Mouse (Mus musculus) heart, adult 2 months (tissue): ENCODE results near the gene Rap1gap. TPM values are rescaled to one million over a fixed set of nuclear protein-coding genes. Genes with fewer than 3 reads are reported as not detected.

ENCODE experiments used
- DNase-seq, 2 experiments: peaks; one replicate each; pipeline ENCODE4 v3.0.0; 2021
- H3K27ac ChIP-seq: fragments of 200-600 bp; 2 replicates; pipeline ENCODE4 v1.8.1; 2022
- H3K27me3 ChIP-seq: fragments of 200-500 bp; 2 replicates; pipeline ENCODE4 v1.6.1; 2012; ENCODE audit warnings: mild to moderate bottlenecking, low read length, inconsistent platforms, mixed read lengths; ENCODE audit not compliant: control insufficient read depth, insufficient read depth
- H3K36me3 ChIP-seq: fragments of 200-500 bp; 2 replicates; pipeline ENCODE4 v1.6.1; 2012; ENCODE audit warnings: low read length, inconsistent platforms; ENCODE audit not compliant: control insufficient read depth, insufficient read depth
- H3K4me1 ChIP-seq: fragments of 200-500 bp; 2 replicates; pipeline ENCODE4 v1.6.1; 2011; ENCODE audit warnings: low read length; ENCODE audit not compliant: control insufficient read depth, insufficient read depth
- H3K4me3 ChIP-seq: fragments of 200-600 bp; 2 replicates; pipeline ENCODE4 v1.8.1; 2022
- H3K79me2 ChIP-seq: fragments of 200-500 bp; replicated peaks from 2 replicates; pipeline ENCODE4 v1.6.1; 2012; ENCODE audit warnings: mild to moderate bottlenecking, inconsistent platforms, low read length, moderate library complexity, mixed read lengths; ENCODE audit not compliant: control insufficient read depth, insufficient read depth
- H3K9ac ChIP-seq: fragments of 200-500 bp; 2 replicates; pipeline ENCODE4 v1.6.1; 2012; ENCODE audit warnings: low read depth, mild to moderate bottlenecking, control low read depth, inconsistent platforms, low read length, mixed read lengths
- CTCF ChIP-seq: fragments of 200-600 bp; IDR thresholded peaks from 2 replicates; pipeline ENCODE4 v1.8.1; 2022; ENCODE audit warnings: antibody characterized with exemption, mild to moderate bottlenecking, moderate library complexity
- EP300 ChIP-seq: fragments of 200-500 bp; IDR thresholded peaks from 2 replicates; pipeline ENCODE4 v1.6.1; 2011; ENCODE audit warnings: low read depth, low read length, control low read depth; ENCODE audit not compliant: insufficient read depth
- POLR2A ChIP-seq: fragments of 200-500 bp; IDR thresholded peaks from 2 replicates; pipeline ENCODE4 v1.6.1; 2011; ENCODE audit warnings: mild to moderate bottlenecking, low read depth, low read length, control low read depth; ENCODE audit not compliant: insufficient read depth
- WGBS: fragments of 180-500 bp; shearing (Covaris S2); methylation state at CpG from one replicate; pipeline ENCODE4 v1.1.7; 2018; 5-methylcytosine and 5-hydroxymethylcytosine counted together
- intact Hi-C: fragments of 180-260 bp; cut with DNase I; formaldehyde crosslinking; loops from one replicate; pipeline ENCODE4 v1.15.1; 2025
- polyA plus RNA-seq: library from polyadenylated mRNA; depleted of rRNA; stranded (reverse); fragments of >200 nt; gene quantifications from 2 replicates; pipeline ENCODE4 v1.2.3, GENCODE M21; 2012
- total RNA-seq, 2 experiments: library from RNA; stranded (reverse); gene quantifications; 2 replicates each; pipeline ENCODE4 v1.2.3; 2021

Rap1gap gene
- total and polyA plus RNA-seq, 3 experiments = 14.7 to 35.9 (median 15.6) TPM

DNA sequence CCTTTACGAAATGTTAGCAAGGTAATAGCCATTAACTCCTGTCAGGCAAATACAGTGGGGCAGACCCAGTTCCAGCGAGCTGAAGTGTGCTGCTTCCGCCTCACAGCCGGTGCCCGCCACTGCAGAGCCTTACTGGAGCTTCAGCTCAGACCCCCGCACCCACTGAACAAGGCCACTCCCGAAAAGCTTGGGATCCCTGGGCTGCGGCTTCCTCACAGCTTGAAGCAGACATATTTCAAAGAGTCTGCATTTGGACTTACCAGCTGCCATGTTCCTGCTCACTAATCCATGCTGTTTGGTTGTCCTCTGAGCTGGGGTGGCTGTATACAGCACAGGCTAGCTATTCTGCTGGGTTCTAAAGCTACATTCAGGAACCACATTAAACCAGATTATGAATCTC is 6.9 kb upstream of the Rap1gap start:
- WGBS = 96% methylated on average over 8 of the region's 8 CpGs
- no peak overlapping the region for H3K27ac ChIP-seq
- no peaks in the 10 kb centered on the region; the same call in 1 of the 2 replicates for H3K4me1 ChIP-seq
- DNase-seq = no peak
- no peak overlapping the region for H3K9ac ChIP-seq
- intact Hi-C loops = no loop called here
- no peaks in the 10 kb centered on the region for H3K27me3 ChIP-seq
- no peaks in the 10 kb centered on the region; the same call in 1 of the 2 replicates for H3K79me2 ChIP-seq
- H3K4me3 ChIP-seq = no peak overlapping the region
- H3K36me3 ChIP-seq = no peaks in the 10 kb centered on the region
- TF ChIP-seq CTCF (no peak), EP300 (no peak), POLR2A (no peak)

DNA sequence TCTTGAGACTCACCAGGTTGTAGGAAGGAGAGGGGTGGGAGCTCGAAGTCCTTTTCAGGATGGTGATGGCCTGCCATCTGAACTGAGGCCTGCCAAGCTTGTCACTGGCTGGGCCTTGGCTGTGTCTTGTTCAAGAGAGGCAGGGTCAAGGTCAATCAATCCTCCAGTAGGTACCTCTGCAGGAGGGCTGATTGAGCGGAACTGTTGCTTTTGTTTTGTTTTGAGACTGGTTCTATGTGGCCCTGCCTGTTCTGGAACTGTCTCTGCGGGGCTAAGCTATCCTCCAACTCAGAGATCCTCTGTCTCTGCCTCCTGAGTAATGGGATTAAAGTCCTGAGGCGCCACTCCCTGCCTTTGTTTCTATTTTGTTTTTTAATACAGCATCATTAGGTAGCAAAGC is 5.0 kb upstream of the Rap1gap start:
- Histone ChIP-seq H3K9ac (no peak overlapping the region), H3K27ac (no peak overlapping the region), H3K27me3 (peaks cover 2% of the 10 kb centered on the region), H3K4me3 (no peak overlapping the region), H3K79me2 (no peaks in the 10 kb centered on the region; the same call in 1 of the 2 replicates), H3K36me3 (no peaks in the 10 kb centered on the region), H3K4me1 (no peaks in the 10 kb centered on the region; the same call in 1 of the 2 replicates)
- 92% methylated on average over 4 of the region's 4 CpGs for WGBS
- intact Hi-C loops = no loop called here
- no peak for TF ChIP-seq EP300
- TF ChIP-seq POLR2A = no peak
- TF ChIP-seq CTCF = no peak
- no peak for DNase-seq

GRCm38 (mm10) chr4:137660364-137661077 is 4.0 kb upstream of the Rap1gap start:
- 48% methylated on average over 10 of the region's 10 CpGs for WGBS
- Histone ChIP-seq H3K27me3 (peaks cover 2% of the 10 kb centered on the region), H3K79me2 (no peaks in the 10 kb centered on the region), H3K27ac (no peak overlapping the region), H3K36me3 (no peaks in the 10 kb centered on the region), H3K9ac (no peak overlapping the region), H3K4me1 (peaks cover 1% of the 10 kb centered on the region; the same call in 1 of the 2 replicates), H3K4me3 (no peak overlapping the region)
- intact Hi-C loops = no loop called here
- DNase-seq = peak in 1 of 2 experiments; percentile 28
- TF ChIP-seq EP300 = no peak

DNA sequence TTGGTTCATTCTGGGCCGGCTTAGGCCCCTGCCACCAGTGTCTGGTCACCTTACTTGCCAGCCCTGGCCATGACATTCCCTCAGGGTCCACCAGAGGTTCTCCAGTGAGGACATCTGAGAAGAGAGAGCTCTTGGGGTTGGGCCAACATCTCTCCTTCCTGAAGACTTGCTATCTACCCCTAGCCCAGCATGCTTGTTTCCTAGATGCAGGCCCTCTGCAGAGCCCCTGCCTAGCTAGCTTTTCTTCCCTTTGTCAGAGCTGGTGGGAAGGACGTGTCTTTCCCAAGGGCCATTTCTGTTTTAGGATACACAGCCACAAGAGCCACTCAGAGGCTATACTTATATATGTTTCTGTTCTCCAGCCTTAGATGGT is 3.5 kb upstream of the Rap1gap start:
- TF ChIP-seq POLR2A = no peak
- TF ChIP-seq CTCF = no peak
- TF ChIP-seq EP300 = no peak
- intact Hi-C loops = no loop called here
- Histone ChIP-seq H3K36me3 (no peaks in the 10 kb centered on the region), H3K4me1 (peaks cover 1% of the 10 kb centered on the region; the same call in 1 of the 2 replicates), H3K9ac (no peak overlapping the region), H3K4me3 (no peak overlapping the region), H3K27ac (no peak overlapping the region), H3K79me2 (no peaks in the 10 kb centered on the region), H3K27me3 (peaks cover 2% of the 10 kb centered on the region)
- DNase-seq = no peak
- 56% methylated on average over 2 of the region's 2 CpGs for WGBS

GRCm38 (mm10) chr4:137661547-137661946 is 3.0 kb upstream of the Rap1gap start:
- intact Hi-C loops = no loop called here

DNA sequence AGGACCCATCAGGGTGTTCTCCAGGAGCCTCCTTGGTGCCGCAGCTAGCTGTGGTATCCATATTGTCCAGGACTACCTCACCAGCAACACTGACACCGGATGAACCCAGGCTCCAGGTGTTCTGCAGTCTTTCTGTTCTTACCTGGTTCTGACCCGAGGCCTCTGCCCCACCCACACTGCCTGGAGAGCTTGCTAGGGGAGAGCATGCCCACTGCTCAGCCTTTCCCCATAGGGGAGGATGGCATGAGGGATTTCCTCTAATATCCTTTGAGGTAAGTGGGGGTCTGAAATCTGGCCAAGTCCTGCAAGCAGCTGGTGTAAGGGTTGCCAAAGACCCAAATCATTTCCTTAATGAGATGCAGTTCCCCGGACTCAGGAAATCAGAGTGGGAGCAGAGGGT is 1.0 kb upstream of the Rap1gap start:
- WGBS = 75% methylated on average over 4 of the region's 4 CpGs
- Histone ChIP-seq H3K27ac (no peak overlapping the region), H3K27me3 (peaks cover 2% of the 10 kb centered on the region), H3K79me2 (no peaks in the 10 kb centered on the region), H3K9ac (no peak overlapping the region), H3K4me1 (peaks cover 3% of the 10 kb centered on the region; the same call in 1 of the 2 replicates), H3K4me3 (no peak overlapping the region), H3K36me3 (no peaks in the 10 kb centered on the region)
- TF ChIP-seq EP300 (no peak), CTCF (no peak), POLR2A (no peak)
- intact Hi-C loops = no loop called here
- DNase-seq = no peak

More at GRCm38 (mm10) chr4:137661547-137661946, 3.0 kb upstream of the Rap1gap start:
- no peaks in the 10 kb centered on the region for H3K36me3 ChIP-seq
- DNase-seq = no peak
- no peaks in the 10 kb centered on the region for H3K79me2 ChIP-seq
- H3K4me1 ChIP-seq = peaks cover 1% of the 10 kb centered on the region; the same call in 1 of the 2 replicates
- no peak for TF ChIP-seq EP300
- no peak for TF ChIP-seq POLR2A
- no peak for TF ChIP-seq CTCF
- H3K27me3 ChIP-seq = peaks cover 2% of the 10 kb centered on the region
- H3K27ac ChIP-seq = no peak overlapping the region
- H3K9ac ChIP-seq = no peak overlapping the region
- no peak overlapping the region for H3K4me3 ChIP-seq
- 77% methylated on average over 6 of the region's 6 CpGs for WGBS
